ENCODE assay signal across 34 mouse cellular contexts in genomic region chr11:82569819-82570218, GRCm38 (mm10).
DNase-seq lines count a peak whose midpoint lies in the region; ATAC-seq lines count a peak whose summit lies in the region.
"Had no signal": no experiment of that assay in that cellular context is flagged by ENCODE, and none has a peak within 500 bp of the region (broad histone marks: within the 10 kb centered on the region; RNA-seq: fewer than 3 reads in every experiment).

No protein-coding gene starts in this region.

- H3K27ac ChIP-seq in embryonic facial prominence, embryonic 11.5 days (replicated peaks; ENCODE audit: low read depth, low read length), result no peak overlapping the region
- H3K27ac ChIP-seq in embryonic facial prominence, embryonic 10.5 days (replicated peaks), result no peak overlapping the region
- no peak overlapping the region for H3K27ac ChIP-seq in heart, embryonic 10.5 days
- H3K27ac ChIP-seq: embryonic facial prominence, embryonic 15.5 days; forebrain, embryonic 12.5 days; hindbrain, embryonic 13.5 days; limb, embryonic 15.5 days; liver, embryonic 15.5 days; lung, embryonic 15.5 days had no signal

- no peak overlapping the region for H3K4me2 ChIP-seq in embryonic facial prominence, embryonic 11.5 days (ENCODE audit: low read depth, low read length)
- H3K4me2 ChIP-seq: embryonic facial prominence, embryonic 15.5 days; forebrain, embryonic 12.5 days; heart, embryonic 12.5 days; hindbrain, embryonic 13.5 days; limb, embryonic 15.5 days; liver, embryonic 15.5 days; lung, embryonic 15.5 days had no signal

- ATAC-seq in embryonic facial prominence, embryonic 11.5 days (replicated peaks; ENCODE audit: insufficient number of reproducible peaks, low FRiP score, low TSS enrichment, low read depth), result no peak
- ATAC-seq: activated CD4-positive, CD25-positive, alpha-beta regulatory T cell, adult 4 months; intestine, postnatal 0 days; Patski had no signal

- H3K4me3 ChIP-seq in embryonic facial prominence, embryonic 11.5 days (ENCODE audit: low read depth, low read length), result no peak overlapping the region
- H3K4me3 ChIP-seq in embryonic facial prominence, embryonic 10.5 days, result no peak overlapping the region
- H3K4me3 ChIP-seq in heart, embryonic 10.5 days, result no peak overlapping the region
- H3K4me3 ChIP-seq: embryonic facial prominence, embryonic 15.5 days; forebrain, embryonic 12.5 days; heart, embryonic 12.5 days; hindbrain, embryonic 13.5 days; limb, embryonic 10.5 days; limb, embryonic 15.5 days; liver, embryonic 15.5 days; lung, embryonic 15.5 days; megakaryocyte, embryonic 14.5 days had no signal

- H3K9me3 ChIP-seq in embryonic facial prominence, embryonic 11.5 days (replicated peaks; ENCODE audit: control insufficient read depth, low read length), result no peaks in the 10 kb centered on the region
- H3K9me3 ChIP-seq in embryonic facial prominence, embryonic 10.5 days, result no peaks in the 10 kb centered on the region
- H3K9me3 ChIP-seq in heart, embryonic 10.5 days, result no peaks in the 10 kb centered on the region
- H3K9me3 ChIP-seq: embryonic facial prominence, embryonic 15.5 days; forebrain, embryonic 12.5 days; heart, embryonic 12.5 days; hindbrain, embryonic 13.5 days; limb, embryonic 10.5 days; limb, embryonic 15.5 days; liver, embryonic 15.5 days; lung, embryonic 15.5 days; megakaryocyte, embryonic 14.5 days had no signal

- DNase-seq in embryonic facial prominence, embryonic 11.5 days (ENCODE audit: low spot score), result peak; percentile 4
- no peak for DNase-seq in embryonic facial prominence, embryonic 10.5 days (ENCODE audit: low spot score)
- peak; percentile 27 for DNase-seq in retina, postnatal 1 day
- DNase-seq in retina, embryonic 14.5 days (ENCODE audit: low spot score), result no peak
- peak; percentile 16 for DNase-seq in embryo, embryonic 11 days
- no peak for DNase-seq in thymus, postnatal 4 days
- no peak for DNase-seq in heart, embryonic 10.5 days (ENCODE audit: low spot score)
- DNase-seq in T-cell, adult 2 months (ENCODE audit: low spot score), result no peak
- DNase-seq: adrenal gland, adult 2 months; adrenal gland, postnatal 36 days; cerebellum, adult 18-20 months; cerebellum, postnatal 10 days; gastrocnemius, postnatal 14 days; heart, adult 18-20 months; heart, postnatal 4 days; kidney, adult 9 months; kidney, postnatal 10 days; layer of hippocampus, postnatal 36 days; lung, postnatal 36 days; midbrain, embryonic 14.5 days; right cerebral cortex, postnatal 14 days; thymus, postnatal 14 days had no signal

- no peaks in the 10 kb centered on the region for H3K36me3 ChIP-seq in embryonic facial prominence, embryonic 11.5 days (replicated peaks; ENCODE audit: control insufficient read depth, insufficient read depth, low read depth, low read length)
- H3K36me3 ChIP-seq in embryonic facial prominence, embryonic 10.5 days (replicated peaks), result no peaks in the 10 kb centered on the region
- H3K36me3 ChIP-seq in heart, embryonic 10.5 days, result no peaks in the 10 kb centered on the region
- H3K36me3 ChIP-seq: embryonic facial prominence, embryonic 15.5 days; forebrain, embryonic 12.5 days; heart, embryonic 12.5 days; hindbrain, embryonic 13.5 days; limb, embryonic 10.5 days; limb, embryonic 15.5 days; liver, embryonic 15.5 days; lung, embryonic 15.5 days had no signal

- H3K9ac ChIP-seq in embryonic facial prominence, embryonic 11.5 days (replicated peaks; ENCODE audit: low read length), result no peak overlapping the region
- H3K9ac ChIP-seq: embryonic facial prominence, embryonic 15.5 days; forebrain, embryonic 12.5 days; heart, embryonic 12.5 days; hindbrain, embryonic 13.5 days; limb, embryonic 15.5 days; liver, embryonic 15.5 days; lung, embryonic 15.5 days had no signal

- no peaks in the 10 kb centered on the region; the same call in 1 of the 2 replicates for H3K4me1 ChIP-seq in embryonic facial prominence, embryonic 11.5 days (ENCODE audit: control insufficient read depth, insufficient read depth, low read length)
- peaks cover 38% of the 10 kb centered on the region for H3K4me1 ChIP-seq in embryonic facial prominence, embryonic 10.5 days
- H3K4me1 ChIP-seq in heart, embryonic 10.5 days, result 0 out of 2 replicates have a peak, but pooled peaks cover 8% of the 10 kb centered on the region
- H3K4me1 ChIP-seq: heart, embryonic 12.5 days; liver, embryonic 15.5 days; lung, embryonic 15.5 days had no signal

- no peaks in the 10 kb centered on the region for H3K27me3 ChIP-seq in embryonic facial prominence, embryonic 11.5 days (ENCODE audit: control insufficient read depth, insufficient read depth, low read length)
- peaks cover 60% of the 10 kb centered on the region for H3K27me3 ChIP-seq in embryonic facial prominence, embryonic 10.5 days (replicated peaks; ENCODE audit: low read depth, poor library complexity, severe bottlenecking)
- peaks cover 22% of the 10 kb centered on the region; the same call in 1 of the 2 replicates for H3K27me3 ChIP-seq in heart, embryonic 10.5 days (ENCODE audit: insufficient read depth, poor library complexity, severe bottlenecking)
- H3K27me3 ChIP-seq: embryonic facial prominence, embryonic 15.5 days; heart, embryonic 12.5 days; liver, embryonic 15.5 days; lung, embryonic 15.5 days had no signal

Comparison
In these comparisons a context has a peak if more than half of its experiments do, and no peak if none do; other contexts are left out.
1. DNase-seq: peak in embryonic facial prominence, embryonic 11.5 days (single experiment), retina, postnatal 1 day (single experiment) and embryo, embryonic 11 days (single experiment); none in embryonic facial prominence, embryonic 10.5 days (single experiment), retina, embryonic 14.5 days (single experiment), thymus, postnatal 4 days (single experiment), heart, embryonic 10.5 days (single experiment) and T-cell, adult 2 months (single experiment).